Mouse (Mus musculus) heart, postnatal 0 days (tissue): ENCODE results near the gene Lrit3. TPM values are rescaled to one million over a fixed set of nuclear protein-coding genes. Genes with fewer than 3 reads are reported as not detected.

Experiments used
- ATAC-seq: fragments of 200-750 bp; cut with Nextera tagmentation; 2 replicates; pipeline ENCODE4 v1.8.0; 2017; ENCODE audit warnings: low read depth, moderate number of reproducible peaks, moderate library complexity; ENCODE audit not compliant: insufficient read depth
- DNase-seq: peaks from one replicate; pipeline ENCODE4 v3.0.0-alpha.2; 2016; ENCODE audit warnings: low spot score
- H3K27ac ChIP-seq: fragments of 300-500 bp; sonication (generic); 2 replicates; pipeline ENCODE4 v1.5.1; 2014; ENCODE audit warnings: low read depth, mild to moderate bottlenecking
- H3K27me3 ChIP-seq: fragments of 300-500 bp; sonication (generic); 2 replicates; pipeline ENCODE4 v1.6.1; 2014; ENCODE audit warnings: low read length, mixed read lengths; ENCODE audit not compliant: control insufficient read depth, insufficient read depth
- H3K36me3 ChIP-seq: fragments of 300-500 bp; sonication (generic); replicated peaks from 2 replicates; pipeline ENCODE4 v1.6.1; 2014; ENCODE audit warnings: low read length, mixed read lengths; ENCODE audit not compliant: control insufficient read depth, insufficient read depth
- H3K4me1 ChIP-seq: fragments of 300-500 bp; sonication (generic); 2 replicates; pipeline ENCODE4 v1.6.1; 2014; ENCODE audit warnings: antibody characterized with exemption; ENCODE audit not compliant: control insufficient read depth, insufficient read depth
- H3K4me2 ChIP-seq: fragments of 300-500 bp; sonication (generic); 2 replicates; pipeline ENCODE4 v1.6.1; 2014; ENCODE audit warnings: low read depth, mild to moderate bottlenecking, low read length, moderate library complexity
- H3K4me3 ChIP-seq: fragments of 300-500 bp; sonication (generic); 2 replicates; pipeline ENCODE4 v1.5.1; 2014; ENCODE audit warnings: low read depth, low read length
- H3K9ac ChIP-seq: fragments of 300-500 bp; sonication (generic); replicated peaks from 2 replicates; pipeline ENCODE4 v1.6.1; 2014; ENCODE audit warnings: low read depth, low read length, mixed read lengths
- H3K9me3 ChIP-seq: fragments of 300-500 bp; sonication (generic); replicated peaks from 2 replicates; pipeline ENCODE4 v1.6.1; 2016; ENCODE audit warnings: low read length; ENCODE audit not compliant: control insufficient read depth
- CTCF ChIP-seq: IDR thresholded peaks from 2 replicates; pipeline ENCODE4 v1.5.1; 2016; ENCODE audit warnings: antibody characterized with exemption, control low read depth, low read depth
- EP300 ChIP-seq: IDR thresholded peaks from 2 replicates; pipeline ENCODE4 v1.6.1; 2016; ENCODE audit warnings: antibody characterized with exemption, low read depth
- WGBS: fragments of 180-500 bp; shearing (Covaris S2); extraction: QIAGEN DNeasy Blood & Tissue Kit; methylation state at CpG from one replicate; pipeline ENCODE4 v1.1.7; 2014; 5-methylcytosine and 5-hydroxymethylcytosine counted together
- polyA plus RNA-seq: library from polyadenylated mRNA; unstranded; fragments of >200 nt; fragmentation: Nextera tagmentation; extraction: Ambion mirVana; gene quantifications from 2 replicates; pipeline ENCODE4 v1.2.1, GENCODE M21; 2015
- total RNA-seq: library from RNA; depleted of rRNA; stranded (reverse); fragments of >200 nt; gene quantifications from 2 replicates; pipeline ENCODE4 v1.2.3, GENCODE M21; 2014; ENCODE audit warnings: low replicate concordance; rRNA removed

Lrit3 gene
- total RNA-seq (not detected in 2 replicates), polyA plus RNA-seq (not detected in 2 replicates)

GRCm38 (mm10) chr3:129803765-129804164, at the start of gene Lrit3:
Gene Lrit3, minus strand, starts transcription at chr3:129804030.
- Histone ChIP-seq H3K4me2 (no peak within 1 kb of the TSS), H3K9me3 (no peaks in the 10 kb centered on the region), H3K9ac (no peak within 1 kb of the TSS), H3K4me3 (no peak within 1 kb of the TSS), H3K4me1 (no peaks in the 10 kb centered on the region), H3K27me3 (no peaks in the 10 kb centered on the region), H3K36me3 (no peaks in the 10 kb centered on the region), H3K27ac (no peak within 1 kb of the TSS)
- TF ChIP-seq EP300 (no peak), CTCF (no peak)
- ATAC-seq (no peak), DNase-seq (no peak)
- 76% methylated on average over 10 of the region's 10 CpGs for WGBS

- TF ChIP-seq CTCF: no peak
- no peak for TF ChIP-seq EP300
- no peaks in the 10 kb centered on the region for H3K36me3 ChIP-seq
- no peaks in the 10 kb centered on the region for H3K9me3 ChIP-seq
- 79% methylated on average over 7 of the region's 7 CpGs for WGBS
- H3K9ac ChIP-seq: no peak overlapping the region
- DNase-seq (no peak), ATAC-seq (no peak)
- H3K27ac ChIP-seq: no peak overlapping the region
- H3K27me3 ChIP-seq: no peaks in the 10 kb centered on the region
- no peaks in the 10 kb centered on the region for H3K4me1 ChIP-seq
- no peak overlapping the region for H3K4me2 ChIP-seq
- H3K4me3 ChIP-seq: no peak overlapping the region
These were observed 43.0 kb upstream of the Lrit3 start for GRCm38 (mm10) chr3:129846846-129847245.

- no peaks in the 10 kb centered on the region for H3K36me3 ChIP-seq
- H3K27ac ChIP-seq: no peak overlapping the region
- 77% methylated on average over 2 of the region's 2 CpGs for WGBS
- H3K4me3 ChIP-seq: no peak overlapping the region
- DNase-seq (no peak), ATAC-seq (no peak)
- no peak overlapping the region for H3K4me2 ChIP-seq
- no peaks in the 10 kb centered on the region for H3K9me3 ChIP-seq
- H3K9ac ChIP-seq: no peak overlapping the region
- no peaks in the 10 kb centered on the region for H3K4me1 ChIP-seq
- TF ChIP-seq CTCF (no peak), EP300 (no peak)
- H3K27me3 ChIP-seq: no peaks in the 10 kb centered on the region
These were observed 42.0 kb upstream of the Lrit3 start for GRCm38 (mm10) chr3:129845868-129846267.

- TF ChIP-seq CTCF (no peak), EP300 (no peak)
- no peak overlapping the region for H3K27ac ChIP-seq
- H3K4me1 ChIP-seq: no peaks in the 10 kb centered on the region
- no peak overlapping the region for H3K4me3 ChIP-seq
- no peak for ATAC-seq
- H3K9ac ChIP-seq: no peak overlapping the region
- DNase-seq: no peak
- no peaks in the 10 kb centered on the region for H3K36me3 ChIP-seq
- no peaks in the 10 kb centered on the region for H3K27me3 ChIP-seq
- H3K4me2 ChIP-seq: no peak overlapping the region
- H3K9me3 ChIP-seq: no peaks in the 10 kb centered on the region
- 54% methylated on average over 7 of the region's 7 CpGs for WGBS
These were observed 34.2 kb upstream of the Lrit3 start for GRCm38 (mm10) chr3:129838017-129838416.

- no peak for ATAC-seq
- WGBS: 65% methylated on average over 6 of the region's 6 CpGs
These were observed 33.1 kb upstream of the Lrit3 start for GRCm38 (mm10) chr3:129836965-129837364.

GRCm38 (mm10) chr3:129836051-129836697, 32.3 kb upstream of the Lrit3 start:
- H3K27ac ChIP-seq: peak overlapping the region; percentile 12; the same call in 1 of the 2 replicates
- TF ChIP-seq EP300 (no peak), CTCF (no peak)
- 0 out of 2 replicates have a peak, but pooled peaks cover 4% of the 10 kb centered on the region for H3K4me1 ChIP-seq
- no peaks in the 10 kb centered on the region for H3K9me3 ChIP-seq
- H3K27me3 ChIP-seq: no peaks in the 10 kb centered on the region
- DNase-seq (peak; percentile 13), ATAC-seq (no peak)
- H3K4me2 ChIP-seq: peak overlapping the region; percentile 36
- H3K4me3 ChIP-seq: no peak overlapping the region
- no peak overlapping the region for H3K9ac ChIP-seq
- H3K36me3 ChIP-seq: no peaks in the 10 kb centered on the region
- 14% methylated on average over 11 of the region's 11 CpGs for WGBS

More at GRCm38 (mm10) chr3:129836965-129837364, 33.1 kb upstream of the Lrit3 start:
- no peaks in the 10 kb centered on the region for H3K36me3 ChIP-seq
- no peaks in the 10 kb centered on the region for H3K9me3 ChIP-seq
- no peak overlapping the region for H3K4me3 ChIP-seq
- H3K27me3 ChIP-seq: no peaks in the 10 kb centered on the region
- H3K9ac ChIP-seq: no peak overlapping the region
- DNase-seq: no peak
- no peaks in the 10 kb centered on the region for H3K4me1 ChIP-seq
- H3K4me2 ChIP-seq: no peak overlapping the region
- no peak overlapping the region for H3K27ac ChIP-seq
- TF ChIP-seq EP300 (no peak), CTCF (no peak)
